Mouse (Mus musculus) myocyte (in vitro differentiated cells): ENCODE results near the gene Gpr50. TPM values are rescaled to one million over a fixed set of nuclear protein-coding genes. Genes with fewer than 3 reads are reported as not detected.

Experiments used
- H3K27me3 ChIP-seq: one replicate; pipeline ENCODE4 v1.6.1; 2011; ENCODE audit not compliant: control insufficient read depth, insufficient read depth, insufficient read length
- H3K36me3 ChIP-seq: one replicate; pipeline ENCODE4 v1.6.1; 2011; ENCODE audit not compliant: control insufficient read depth, insufficient read depth
- H3K4me2 ChIP-seq: one replicate; pipeline ENCODE4 v1.6.1; 2011; ENCODE audit warnings: low read depth, control low read depth
- H3K4me3 ChIP-seq: one replicate; pipeline ENCODE4 v1.5.1; 2011; ENCODE audit warnings: mild to moderate bottlenecking, control low read depth, moderate library complexity
- H3K79me2 ChIP-seq: one replicate; pipeline ENCODE4 v1.6.1; 2011; ENCODE audit not compliant: control insufficient read depth, insufficient read depth
- H3ac ChIP-seq: one replicate; pipeline ENCODE4 v1.6.1; 2011; ENCODE audit not compliant: control insufficient read depth, insufficient read length
- CEBPB ChIP-seq: IDR thresholded peaks from 2 replicates; pipeline ENCODE4 v1.6.1; 2011; ENCODE audit warnings: mild to moderate bottlenecking, moderate library complexity; ENCODE audit not compliant: poor library complexity, insufficient read depth, severe bottlenecking
- E2F4 ChIP-seq: IDR thresholded peaks from one replicate; pipeline ENCODE4 v1.6.1; 2011; ENCODE audit warnings: mild to moderate bottlenecking, control low read depth, moderate library complexity; ENCODE audit not compliant: insufficient read depth
- MAX ChIP-seq: IDR thresholded peaks from one replicate; pipeline ENCODE4 v1.6.1; 2011; ENCODE audit warnings: low read depth, mild to moderate bottlenecking, control low read depth
- MYOD1 ChIP-seq, 3 experiments: IDR thresholded peaks; one replicate each; pipeline ENCODE4 v1.6.1; 2011; ENCODE audit warnings: control low read depth in 2 of 3, low read depth in 2 of 3, mild to moderate bottlenecking in 2 of 3, moderate library complexity in 1 of 3; ENCODE audit not compliant: insufficient read length in 2 of 3, control insufficient read depth in 1 of 3
- MYOG ChIP-seq, 3 experiments: IDR thresholded peaks; one replicate each; pipeline ENCODE4 v1.6.1; 2011; ENCODE audit warnings: control low read depth in 2 of 3, low read depth in 2 of 3, mild to moderate bottlenecking in 2 of 3; ENCODE audit not compliant: insufficient read length in 2 of 3, control insufficient read depth in 1 of 3, insufficient read depth in 1 of 3
- POLR2A ChIP-seq: IDR thresholded peaks from one replicate; pipeline ENCODE4 v1.6.1; 2011; ENCODE audit warnings: low read depth, mild to moderate bottlenecking, control low read depth, moderate library complexity; ENCODE audit not compliant: insufficient read length
- POLR2AphosphoS2 ChIP-seq: IDR thresholded peaks from one replicate; pipeline ENCODE4 v1.6.1; 2011; ENCODE audit warnings: low read depth, control low read depth; ENCODE audit not compliant: insufficient read length
- REST ChIP-seq: IDR thresholded peaks from one replicate; pipeline ENCODE4 v1.6.1; 2011; ENCODE audit warnings: mild to moderate bottlenecking, control low read depth, moderate library complexity; ENCODE audit not compliant: insufficient read depth, insufficient read length
- SRF ChIP-seq: IDR thresholded peaks from one replicate; pipeline ENCODE4 v1.6.1; 2011; ENCODE audit warnings: low read depth; ENCODE audit not compliant: control insufficient read depth, insufficient read length
- TCF12 ChIP-seq: IDR thresholded peaks from one replicate; pipeline ENCODE4 v1.6.1; 2011; ENCODE audit warnings: mild to moderate bottlenecking, control low read depth; ENCODE audit not compliant: poor library complexity, insufficient read depth, severe bottlenecking
- TCF3 ChIP-seq: IDR thresholded peaks from one replicate; pipeline ENCODE4 v1.6.1; 2011; ENCODE audit warnings: low read depth, control low read depth; ENCODE audit not compliant: insufficient read length
- USF1 ChIP-seq: IDR thresholded peaks from one replicate; pipeline ENCODE4 v1.6.1; 2011; ENCODE audit warnings: low read depth, mild to moderate bottlenecking, control low read depth, moderate library complexity
- polyA plus RNA-seq: library from polyadenylated mRNA; unstranded; fragments of >200 nt; fragmentation: generic; extraction: Trizol; gene quantifications from one replicate; pipeline ENCODE4 v1.2.1, GENCODE M21; 2012; ENCODE audit warnings: missing spikeins

The Gpr50 gene
- polyA plus RNA-seq, 1 experiment: not detected

GRCm38 (mm10) chrX:71663871-71664687 is 612 bp downstream of the Gpr50 start:
- H3K4me3 ChIP-seq: no peak overlapping the region
- no peak for TF ChIP-seq TCF12
- no peak for TF ChIP-seq USF1
- no peak for TF ChIP-seq SRF
- no peak for TF ChIP-seq MYOG (IDR thresholded peaks at IDR 0.05; ENCODE audit: control insufficient read depth in 1 of 3, insufficient read depth in 1 of 3, insufficient read length in 2 of 3, low read depth in 2 of 3)
- no peak for TF ChIP-seq MAX
- TF ChIP-seq MYOD1 (IDR thresholded peaks at IDR 0.05; ENCODE audit: control insufficient read depth in 1 of 3, insufficient read length in 2 of 3, low read depth in 2 of 3): no peak
- TF ChIP-seq REST: no peak
- no peak for TF ChIP-seq E2F4
- no peak for TF ChIP-seq POLR2A
- TF ChIP-seq POLR2AphosphoS2: no peak
- TF ChIP-seq TCF3: no peak
- no peak for TF ChIP-seq CEBPB
- H3ac ChIP-seq: no peak overlapping the region
- no peaks in the 10 kb centered on the region for H3K36me3 ChIP-seq
- no peaks in the 10 kb centered on the region for H3K79me2 ChIP-seq
- no peak overlapping the region for H3K4me2 ChIP-seq
- no peaks in the 10 kb centered on the region for H3K27me3 ChIP-seq

GRCm38 (mm10) chrX:71664688-71665026 is 1.2 kb downstream of the Gpr50 start:
- no peak overlapping the region for H3K4me2 ChIP-seq
- no peaks in the 10 kb centered on the region for H3K79me2 ChIP-seq
- H3ac ChIP-seq: no peak overlapping the region
- no peaks in the 10 kb centered on the region for H3K27me3 ChIP-seq
- no peaks in the 10 kb centered on the region for H3K36me3 ChIP-seq
- TF ChIP-seq REST (no peak), POLR2AphosphoS2 (no peak), TCF12 (no peak), TCF3 (no peak), MYOD1 (IDR thresholded peaks at IDR 0.05; ENCODE audit: control insufficient read depth in 1 of 3, insufficient read length in 2 of 3, low read depth in 2 of 3) (no peak), E2F4 (no peak), MAX (no peak)
- no peak overlapping the region for H3K4me3 ChIP-seq

DNA sequence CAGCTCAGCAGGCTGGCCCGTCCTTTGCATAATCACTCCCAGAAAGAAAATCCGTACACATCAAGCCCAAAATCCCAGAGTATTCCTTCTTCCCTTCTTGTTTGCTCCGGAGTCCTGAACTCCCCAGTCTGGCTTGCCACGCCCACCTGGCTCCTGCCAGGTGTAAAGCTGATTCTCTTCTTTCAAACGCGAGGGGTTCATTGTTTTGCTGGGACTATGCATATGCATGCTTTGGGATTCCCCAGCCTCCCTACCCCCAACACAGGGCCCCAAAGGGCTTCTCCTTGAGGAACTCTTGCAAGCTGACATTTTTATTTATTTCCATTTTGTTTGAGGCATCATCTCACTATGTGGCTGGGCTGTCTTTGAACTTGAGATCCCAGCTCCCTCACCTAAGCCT is 6.8 kb downstream of the Gpr50 start:
- no peak for TF ChIP-seq MAX
- no peak for TF ChIP-seq MYOD1 (IDR thresholded peaks at IDR 0.05; ENCODE audit: control insufficient read depth in 1 of 3, insufficient read length in 2 of 3, low read depth in 2 of 3)
- no peak for TF ChIP-seq USF1
- no peak for TF ChIP-seq POLR2AphosphoS2
- TF ChIP-seq TCF12: no peak
- no peak for TF ChIP-seq MYOG (IDR thresholded peaks at IDR 0.05; ENCODE audit: control insufficient read depth in 1 of 3, insufficient read depth in 1 of 3, insufficient read length in 2 of 3, low read depth in 2 of 3)
- no peak for TF ChIP-seq CEBPB
- no peak for TF ChIP-seq REST
- no peak for TF ChIP-seq POLR2A
- TF ChIP-seq SRF: no peak
- no peak for TF ChIP-seq TCF3
- no peak for TF ChIP-seq E2F4
- H3K4me3 ChIP-seq: no peak overlapping the region
- H3K36me3 ChIP-seq: no peaks in the 10 kb centered on the region
- no peak overlapping the region for H3K4me2 ChIP-seq
- H3K79me2 ChIP-seq: no peaks in the 10 kb centered on the region
- H3ac ChIP-seq: no peak overlapping the region
- no peaks in the 10 kb centered on the region for H3K27me3 ChIP-seq

DNA sequence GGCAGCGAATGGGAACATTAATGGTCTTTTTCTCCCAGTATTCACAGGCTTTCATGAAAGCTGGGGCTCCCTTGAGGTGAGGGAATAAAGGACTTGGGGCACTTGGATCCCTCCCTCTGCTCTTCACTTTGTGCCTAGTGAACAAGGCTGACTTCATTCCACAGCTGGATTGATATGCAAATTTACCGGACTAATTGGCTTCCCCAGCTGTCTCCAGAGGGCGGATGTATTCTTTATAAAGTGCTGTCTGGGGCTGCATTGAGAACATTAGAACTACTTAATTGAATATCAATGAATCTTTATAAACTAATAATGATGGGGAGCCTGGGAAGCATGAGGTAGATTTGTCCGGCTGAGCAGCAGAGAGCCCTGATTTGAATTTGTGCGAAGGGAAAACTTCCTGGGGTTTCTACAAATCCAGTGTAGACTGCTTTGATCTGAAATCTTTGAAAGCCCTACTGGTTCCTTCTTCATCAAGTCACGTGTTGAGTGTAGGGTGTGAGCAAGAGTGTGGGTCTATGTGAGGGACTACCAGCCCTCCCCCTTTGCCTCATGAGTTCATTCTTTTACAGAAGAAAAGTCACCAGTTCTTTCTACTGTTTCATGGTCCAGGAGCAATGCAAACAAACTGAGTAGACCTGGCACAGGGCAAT is 37.5 kb downstream of the Gpr50 start:
- Histone ChIP-seq H3ac (no peak overlapping the region), H3K79me2 (no peaks in the 10 kb centered on the region), H3K4me2 (no peak overlapping the region), H3K4me3 (no peak overlapping the region), H3K36me3 (no peaks in the 10 kb centered on the region), H3K27me3 (no peaks in the 10 kb centered on the region)
- no peak for TF ChIP-seq TCF3
- no peak for TF ChIP-seq POLR2A
- no peak for TF ChIP-seq REST
- TF ChIP-seq E2F4: no peak
- no peak for TF ChIP-seq POLR2AphosphoS2
- TF ChIP-seq MYOG (IDR thresholded peaks at IDR 0.05; ENCODE audit: control insufficient read depth in 1 of 3, insufficient read depth in 1 of 3, insufficient read length in 2 of 3, low read depth in 2 of 3): no peak
- TF ChIP-seq MYOD1 (IDR thresholded peaks at IDR 0.05; ENCODE audit: control insufficient read depth in 1 of 3, insufficient read length in 2 of 3, low read depth in 2 of 3): no peak
- no peak for TF ChIP-seq TCF12
- no peak for TF ChIP-seq MAX
- TF ChIP-seq CEBPB: no peak
- no peak for TF ChIP-seq SRF

Other genes with a start within 250 kb of the Gpr50 start
- 44.6 TPM for gene Cd99l2, start 170.8 kb upstream of the Gpr50 start, polyA plus RNA-seq
- gene Hmgb3, start 107.7 kb upstream of the Gpr50 start, polyA plus RNA-seq: 25.9 TPM
- 17.3 TPM for gene Vma21, start 152.3 kb downstream of the Gpr50 start, polyA plus RNA-seq